Mouse (Mus musculus) layer of hippocampus, adult 18-20 months (tissue): ENCODE measurements at regions not wholly inside any gene's neighbourhood (a gene's known extent, or its start where the extent isn't known, plus 50 kb on each side); places are given as distances from the start of the nearest gene placed in this dataset.

ENCODE experiments used
- DNase-seq, 2 experiments: peaks; one replicate each; pipeline ENCODE4 v3.0.0; 2022; ENCODE audit warnings: low spot score in 2 of 2

DNA sequence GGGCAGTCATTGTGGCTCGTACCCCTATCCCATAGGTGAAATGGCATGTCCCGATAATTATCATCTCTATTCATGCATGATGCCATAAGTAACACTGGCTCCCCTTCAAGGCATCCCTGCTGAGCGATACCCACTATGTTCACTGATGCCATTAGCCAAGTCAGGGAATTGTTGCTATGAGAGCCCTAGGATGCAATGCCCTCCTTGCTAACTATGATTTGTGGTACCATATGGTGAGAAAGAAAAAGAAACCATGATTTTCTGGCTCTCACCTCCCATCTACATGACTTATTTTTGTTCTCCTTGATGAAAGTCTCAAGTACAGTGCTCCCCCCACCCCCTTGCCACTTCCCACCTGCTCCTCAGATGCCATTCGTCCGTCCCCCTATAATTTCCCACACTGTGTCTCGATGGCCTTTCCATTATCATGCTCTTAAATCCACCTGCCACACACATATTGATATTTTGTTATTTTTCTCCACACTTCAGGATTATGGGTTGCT is 527.1 kb downstream of the Galc start:
- no peak for DNase-seq

DNA sequence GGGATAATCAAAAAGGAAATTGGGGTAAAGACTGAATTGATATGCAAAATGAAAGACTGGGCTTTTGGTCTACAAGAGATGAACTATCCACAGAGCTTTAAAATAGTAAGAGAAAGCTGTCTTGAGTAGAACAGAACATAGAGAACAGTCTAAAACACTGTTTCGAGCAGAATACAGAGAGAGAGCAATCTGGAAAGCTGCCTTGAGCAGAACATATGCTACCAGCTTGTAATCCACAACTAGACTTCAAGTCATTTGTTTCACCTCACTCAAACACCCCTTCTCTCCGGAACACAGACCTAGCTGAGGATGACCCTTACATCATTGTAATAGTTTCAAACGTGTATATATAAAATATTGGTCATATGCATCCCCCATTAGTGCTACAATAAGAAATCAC is 538.7 kb downstream of the Galc start:
- DNase-seq: peak in 1 of 2 experiments; percentile 35

GRCm38 (mm10) chr12:97717812-97718211 is 541.4 kb downstream of the Galc start:
- no peak for DNase-seq
